Mouse (Mus musculus): Measurements from ENCODE around the gene H1foo. TPM values are rescaled to one million over a fixed set of nuclear protein-coding genes. Genes with fewer than 3 reads are reported as not detected.

Gene H1foo
- polyA plus RNA-seq, 1 experiment from 2014 or later = not detected

GRCm38 (mm10) chr6:115969103-115969502 lies 24.4 kb downstream of the H1foo start:
- H3K36me3 ChIP-seq (ENCODE audit: control insufficient read depth, insufficient read depth, low read length) = no peaks in the 10 kb centered on the region
- H3K4me3 ChIP-seq (ENCODE audit: low read depth, low read length) = no peak overlapping the region
- H3K4me2 ChIP-seq (ENCODE audit: low read depth, low read length, severe bottlenecking) = no peak overlapping the region
- no peak overlapping the region for H3K9ac ChIP-seq (ENCODE audit: low read length)
- H3K9me3 ChIP-seq (ENCODE audit: control insufficient read depth, low read length) = no peaks in the 10 kb centered on the region
- ATAC-seq (replicated peaks; ENCODE audit: low FRiP score) (no peak), DNase-seq (ENCODE audit: low spot score) (no peak)
- H3K4me1 ChIP-seq (replicated peaks; ENCODE audit: control insufficient read depth, insufficient read depth, low read length) = 0 out of 2 replicates have a peak, but pooled peaks cover 3% of the 10 kb centered on the region
- 79% methylated on average over 9 of the region's 9 CpGs for WGBS
- H3K27ac ChIP-seq (ENCODE audit: low read depth, low read length) = no peak overlapping the region
- no peaks in the 10 kb centered on the region for H3K27me3 ChIP-seq (ENCODE audit: control insufficient read depth, insufficient read depth, low read length)

DNA sequence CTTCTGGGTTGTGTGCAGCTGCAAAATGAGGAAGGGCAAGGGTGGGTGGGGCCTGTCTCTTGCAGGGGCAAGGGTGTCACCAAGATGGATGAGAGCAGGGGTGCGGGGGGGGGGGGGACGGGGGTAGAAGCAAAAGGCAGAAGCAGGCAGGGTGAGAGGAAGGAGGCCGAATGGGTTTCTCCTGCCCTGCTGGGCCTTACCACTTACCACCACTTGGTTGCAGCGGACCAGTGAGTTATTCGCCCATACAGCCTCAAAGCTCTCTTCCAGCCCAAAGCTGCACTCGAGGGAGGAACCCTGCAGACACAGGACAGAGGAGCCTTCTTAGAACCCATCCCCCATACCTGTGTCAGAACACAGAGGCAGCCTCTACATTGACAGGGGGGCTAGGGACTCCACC lies 25.2 kb downstream of the H1foo start:
- 0 out of 2 replicates have a peak, but pooled peaks cover 3% of the 10 kb centered on the region for H3K4me1 ChIP-seq (replicated peaks; ENCODE audit: control insufficient read depth, insufficient read depth, low read length)
- no peaks in the 10 kb centered on the region for H3K27me3 ChIP-seq (ENCODE audit: control insufficient read depth, insufficient read depth, low read length)
- H3K9me3 ChIP-seq (ENCODE audit: control insufficient read depth, low read length) = no peaks in the 10 kb centered on the region
- ATAC-seq (replicated peaks; ENCODE audit: low FRiP score) (no peak), DNase-seq (ENCODE audit: low spot score) (no peak)
- no peak overlapping the region for H3K9ac ChIP-seq (ENCODE audit: low read length)
- H3K4me3 ChIP-seq (ENCODE audit: low read depth, low read length) = no peak overlapping the region
- H3K4me2 ChIP-seq (ENCODE audit: low read depth, low read length, severe bottlenecking) = no peak overlapping the region
- no peak overlapping the region for H3K27ac ChIP-seq (ENCODE audit: low read depth, low read length)
- WGBS = 61% methylated on average over 4 of the region's 6 CpGs
- no peaks in the 10 kb centered on the region for H3K36me3 ChIP-seq (ENCODE audit: control insufficient read depth, insufficient read depth, low read length)

- Histone ChIP-seq H3K4me2 (ENCODE audit: low read depth, low read length, severe bottlenecking) (no peak overlapping the region), H3K36me3 (ENCODE audit: control insufficient read depth, insufficient read depth, low read length) (no peaks in the 10 kb centered on the region), H3K27me3 (ENCODE audit: control insufficient read depth, insufficient read depth, low read length) (no peaks in the 10 kb centered on the region), H3K9ac (ENCODE audit: low read length) (no peak overlapping the region), H3K9me3 (ENCODE audit: control insufficient read depth, low read length) (no peaks in the 10 kb centered on the region), H3K27ac (ENCODE audit: low read depth, low read length) (no peak overlapping the region), H3K4me1 (replicated peaks; ENCODE audit: control insufficient read depth, insufficient read depth, low read length) (0 out of 2 replicates have a peak, but pooled peaks cover 3% of the 10 kb centered on the region), H3K4me3 (ENCODE audit: low read depth, low read length) (no peak overlapping the region)
- no peak for ATAC-seq (replicated peaks; ENCODE audit: low FRiP score)
- 76% methylated on average over 13 of the region's 13 CpGs for WGBS
- DNase-seq (ENCODE audit: low spot score) = no peak
Measured at GRCm38 (mm10) chr6:115971273-115972060, 26.7 kb downstream of the H1foo start.

- 81% methylated on average over 7 of the region's 7 CpGs for WGBS
- no peaks in the 10 kb centered on the region for H3K27me3 ChIP-seq (ENCODE audit: control insufficient read depth, insufficient read depth, low read length)
- DNase-seq (ENCODE audit: low spot score) (no peak), ATAC-seq (replicated peaks; ENCODE audit: low FRiP score) (no peak; the same call in 1 of the 2 replicates)
- H3K36me3 ChIP-seq (ENCODE audit: control insufficient read depth, insufficient read depth, low read length) = no peaks in the 10 kb centered on the region
- H3K9me3 ChIP-seq (ENCODE audit: control insufficient read depth, low read length) = no peaks in the 10 kb centered on the region
- no peak overlapping the region for H3K9ac ChIP-seq (ENCODE audit: low read length)
- H3K4me2 ChIP-seq (ENCODE audit: low read depth, low read length, severe bottlenecking) = no peak overlapping the region
- no peak overlapping the region for H3K27ac ChIP-seq (ENCODE audit: low read depth, low read length)
- 0 out of 2 replicates have a peak, but pooled peaks cover 3% of the 10 kb centered on the region for H3K4me1 ChIP-seq (replicated peaks; ENCODE audit: control insufficient read depth, insufficient read depth, low read length)
- H3K4me3 ChIP-seq (ENCODE audit: low read depth, low read length) = no peak overlapping the region
Measured at GRCm38 (mm10) chr6:115972083-115972764, 27.5 kb downstream of the H1foo start.

DNA sequence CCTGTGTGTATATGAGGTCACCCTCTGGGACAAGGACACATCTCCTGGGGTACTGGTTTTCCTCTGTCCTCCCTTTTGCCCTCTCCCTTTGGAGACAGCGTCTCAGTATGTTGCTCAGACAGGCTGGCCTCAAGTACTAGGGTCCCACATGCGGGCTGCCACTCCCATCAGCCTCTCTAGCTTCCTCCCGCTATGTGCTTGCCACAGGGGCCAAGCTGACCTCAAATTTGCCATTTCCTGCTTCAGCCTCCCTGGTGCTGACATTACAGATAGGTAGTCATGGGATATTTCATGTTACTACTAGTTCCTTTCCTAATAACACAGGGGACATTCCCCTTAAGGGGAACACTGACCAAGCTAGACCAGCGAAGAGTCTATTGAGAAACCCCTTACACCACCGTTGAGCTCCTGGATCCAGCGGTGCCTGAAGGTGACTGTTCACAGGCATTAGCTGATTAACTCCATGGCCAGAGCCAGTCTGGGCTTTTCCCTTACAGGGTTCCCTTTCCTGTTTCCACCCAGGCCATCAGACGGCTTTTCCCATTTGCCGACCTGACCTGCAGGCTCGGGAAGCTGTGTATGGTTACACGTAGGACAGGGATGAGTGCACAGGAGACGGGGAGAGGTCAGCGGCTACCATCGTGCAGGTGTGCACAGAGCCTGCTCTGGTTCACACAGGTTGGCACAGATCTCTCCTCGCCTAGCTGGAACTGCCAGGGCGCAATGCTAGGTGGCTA lies 28.6 kb downstream of the H1foo start:
- H3K27me3 ChIP-seq (ENCODE audit: control insufficient read depth, insufficient read depth, low read length) = no peaks in the 10 kb centered on the region
- no peak overlapping the region for H3K4me2 ChIP-seq (ENCODE audit: low read depth, low read length, severe bottlenecking)
- no peak overlapping the region for H3K9ac ChIP-seq (ENCODE audit: low read length)
- DNase-seq (ENCODE audit: low spot score) = no peak
- 85% methylated on average over 15 of the region's 15 CpGs for WGBS
- no peaks in the 10 kb centered on the region for H3K9me3 ChIP-seq (ENCODE audit: control insufficient read depth, low read length)
- H3K27ac ChIP-seq (ENCODE audit: low read depth, low read length) = no peak overlapping the region
- no peaks in the 10 kb centered on the region for H3K36me3 ChIP-seq (ENCODE audit: control insufficient read depth, insufficient read depth, low read length)
- 0 out of 2 replicates have a peak, but pooled peaks cover 2% of the 10 kb centered on the region for H3K4me1 ChIP-seq (replicated peaks; ENCODE audit: control insufficient read depth, insufficient read depth, low read length)
- ATAC-seq (replicated peaks; ENCODE audit: low FRiP score) = no peak
- H3K4me3 ChIP-seq (ENCODE audit: low read depth, low read length) = no peak overlapping the region

DNA sequence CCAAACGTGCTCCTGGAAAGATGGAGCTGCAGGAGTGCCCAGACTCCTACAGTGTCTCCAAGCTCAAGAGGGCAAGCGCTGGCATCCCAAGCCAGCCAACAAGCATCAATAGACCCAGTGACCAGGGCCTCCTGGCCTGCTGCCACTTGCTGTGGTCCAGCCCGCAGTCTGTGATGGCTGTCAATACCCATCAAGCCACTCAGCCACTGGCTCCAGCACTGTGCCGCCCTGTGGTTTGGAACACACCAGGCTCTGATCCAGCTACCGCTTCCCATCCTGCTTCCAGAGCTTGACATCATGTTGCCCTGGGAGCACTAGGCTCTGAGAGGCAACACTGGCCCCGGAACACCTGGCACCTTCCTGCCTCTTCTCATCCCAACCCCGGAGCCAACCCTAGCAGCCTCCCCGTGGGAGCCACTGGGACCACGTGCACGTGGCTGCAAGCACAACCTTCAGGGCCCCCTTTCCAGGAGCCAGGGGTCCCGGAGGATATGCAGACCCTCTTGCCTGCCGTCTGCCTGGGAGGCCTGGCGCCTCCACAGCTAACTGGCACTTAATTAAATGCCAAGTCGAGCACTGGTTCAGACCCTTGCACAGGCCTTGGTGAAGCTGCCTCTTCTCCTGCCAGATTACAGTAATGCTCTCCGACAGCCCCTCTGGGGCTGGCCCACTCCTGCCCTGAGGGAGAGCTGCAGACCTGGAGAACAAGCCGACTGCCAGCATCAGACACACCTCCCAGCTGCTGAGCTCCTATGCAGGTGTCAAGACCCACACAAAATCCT lies 29.3 kb downstream of the H1foo start:
- H3K9me3 ChIP-seq (ENCODE audit: control insufficient read depth, low read length) = no peaks in the 10 kb centered on the region
- no peak overlapping the region for H3K4me3 ChIP-seq (ENCODE audit: low read depth, low read length)
- H3K27ac ChIP-seq (ENCODE audit: low read depth, low read length) = no peak overlapping the region
- 0 out of 2 replicates have a peak, but pooled peaks cover 2% of the 10 kb centered on the region for H3K4me1 ChIP-seq (replicated peaks; ENCODE audit: control insufficient read depth, insufficient read depth, low read length)
- WGBS = 79% methylated on average over 16 of the region's 16 CpGs
- ATAC-seq (replicated peaks; ENCODE audit: low FRiP score) (no peak), DNase-seq (ENCODE audit: low spot score) (no peak)
- no peaks in the 10 kb centered on the region for H3K36me3 ChIP-seq (ENCODE audit: control insufficient read depth, insufficient read depth, low read length)
- H3K9ac ChIP-seq (ENCODE audit: low read length) = no peak overlapping the region
- H3K27me3 ChIP-seq (ENCODE audit: control insufficient read depth, insufficient read depth, low read length) = no peaks in the 10 kb centered on the region
- H3K4me2 ChIP-seq (ENCODE audit: low read depth, low read length, severe bottlenecking) = no peak overlapping the region

- Histone ChIP-seq H3K4me2 (ENCODE audit: low read depth, low read length, severe bottlenecking) (no peak overlapping the region), H3K27ac (ENCODE audit: low read depth, low read length) (no peak overlapping the region), H3K4me3 (ENCODE audit: low read depth, low read length) (no peak overlapping the region), H3K27me3 (ENCODE audit: control insufficient read depth, insufficient read depth, low read length) (no peaks in the 10 kb centered on the region), H3K36me3 (ENCODE audit: control insufficient read depth, insufficient read depth, low read length) (no peaks in the 10 kb centered on the region), H3K9ac (ENCODE audit: low read length) (no peak overlapping the region), H3K4me1 (replicated peaks; ENCODE audit: control insufficient read depth, insufficient read depth, low read length) (0 out of 2 replicates have a peak, but pooled peaks cover 2% of the 10 kb centered on the region), H3K9me3 (ENCODE audit: control insufficient read depth, low read length) (no peaks in the 10 kb centered on the region)
- 94% methylated on average over 8 of the region's 8 CpGs for WGBS
- no peak for ATAC-seq (replicated peaks; ENCODE audit: low FRiP score)
- no peak for DNase-seq (ENCODE audit: low spot score)
Measured at GRCm38 (mm10) chr6:115975606-115976005, 30.9 kb downstream of the H1foo start.

- no peak overlapping the region for H3K27ac ChIP-seq (ENCODE audit: low read depth, low read length)
- no peak overlapping the region; the same call in 1 of the 2 replicates for H3K9ac ChIP-seq (ENCODE audit: low read length)
- no peaks in the 10 kb centered on the region for H3K9me3 ChIP-seq (ENCODE audit: control insufficient read depth, low read length)
- no peak overlapping the region for H3K4me2 ChIP-seq (ENCODE audit: low read depth, low read length, severe bottlenecking)
- H3K36me3 ChIP-seq (ENCODE audit: control insufficient read depth, insufficient read depth, low read length) = no peaks in the 10 kb centered on the region
- DNase-seq (ENCODE audit: low spot score) (no peak), ATAC-seq (replicated peaks; ENCODE audit: low FRiP score) (no peak)
- WGBS = 91% methylated on average over 15 of the region's 15 CpGs
- no peak overlapping the region for H3K4me3 ChIP-seq (ENCODE audit: low read depth, low read length)
- H3K27me3 ChIP-seq (ENCODE audit: control insufficient read depth, insufficient read depth, low read length) = no peaks in the 10 kb centered on the region
- no peaks in the 10 kb centered on the region for H3K4me1 ChIP-seq (replicated peaks; ENCODE audit: control insufficient read depth, insufficient read depth, low read length)
Measured at GRCm38 (mm10) chr6:115977810-115978209, 33.1 kb downstream of the H1foo start.

All from forebrain, embryonic 11.5 days (tissue).